Mouse (Mus musculus): ENCODE results near the gene Gm28035.

- no peak for TF ChIP-seq EP300 (IDR thresholded peaks at IDR 0.05; ENCODE audit: low read depth)
- TF ChIP-seq CTCF (IDR thresholded peaks at IDR 0.05; ENCODE audit: low read depth), result no peak
Measured at GRCm38 (mm10) chr2:30257699-30258460, 17.5 kb downstream of the Gm28035 start.

Data from heart, postnatal 0 days (tissue).